Comparison of ENCODE assay signal across 8 mouse cellular contexts in the genomic region with DNA sequence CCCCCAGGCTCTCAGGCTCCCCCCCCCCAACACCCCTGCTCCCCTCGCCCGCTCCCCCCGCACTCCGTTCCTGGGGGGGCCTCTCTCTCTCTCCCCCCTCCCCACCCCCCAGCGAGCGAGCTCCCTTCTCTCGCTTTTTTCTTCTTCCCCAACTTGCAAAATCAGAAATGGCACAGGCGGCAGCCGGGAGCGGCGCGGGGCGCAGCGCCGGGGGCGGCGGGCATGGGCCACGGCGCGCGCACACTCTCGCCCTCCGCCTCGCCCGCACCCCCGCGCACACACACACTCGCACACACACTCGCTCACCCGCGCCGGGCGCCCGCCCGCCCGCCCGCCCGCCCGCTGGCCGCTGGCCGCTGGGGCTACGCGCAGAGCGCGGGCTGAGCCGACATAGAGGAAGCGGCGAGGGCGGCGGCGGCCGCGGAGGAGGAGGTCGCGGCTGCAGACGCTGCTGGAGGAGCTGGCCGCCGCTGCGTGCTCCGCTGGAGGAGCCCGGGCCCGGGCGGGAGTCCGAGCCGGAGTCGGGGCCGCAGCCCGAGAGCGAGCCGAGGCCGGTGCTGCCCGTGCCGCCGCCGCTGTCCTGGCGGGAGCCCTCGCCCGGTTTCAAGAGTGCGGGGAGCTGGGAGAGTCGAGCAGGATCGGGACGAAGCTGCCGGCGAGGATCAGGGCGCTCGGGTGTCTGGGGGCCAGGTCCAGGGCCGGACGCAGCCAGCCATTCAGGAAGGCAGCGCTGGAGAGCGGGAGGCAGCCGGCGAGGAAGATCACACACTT. TPM values are rescaled to one million over a fixed set of nuclear protein-coding genes. Genes with fewer than 3 reads are reported as not detected.
A peak's percentile ranks its signal among the peaks of the same experiment; 100 is the strongest.
DNase-seq lines count a peak whose midpoint lies in the region; ATAC-seq lines count a peak whose summit lies in the region.

No protein-coding gene starts in this region.

- ATAC-seq in erythroblast, adult 5-6 weeks (replicated peaks; ENCODE audit: low FRiP score, poor library complexity, severe bottlenecking), result no peak
- ATAC-seq in heart, embryonic 11.5 days (replicated peaks; ENCODE audit: insufficient number of reproducible peaks, low FRiP score, low TSS enrichment), result peak; percentile 41

- H3K36me3 ChIP-seq in erythroblast, embryonic 14.5 days (ENCODE audit: control insufficient read depth), result no peaks in the 10 kb centered on the region
- no peaks in the 10 kb centered on the region for H3K36me3 ChIP-seq in heart, embryonic 11.5 days (ENCODE audit: control insufficient read depth, insufficient read depth, low read length)
- no peaks in the 10 kb centered on the region for H3K36me3 ChIP-seq in megakaryocyte, embryonic 14.5 days (replicated peaks; ENCODE audit: low read length)

- peaks cover 100% of the 10 kb centered on the region for H3K27me3 ChIP-seq in erythroblast, embryonic 14.5 days (ENCODE audit: control insufficient read depth)
- peaks cover 28% of the 10 kb centered on the region for H3K27me3 ChIP-seq in heart, embryonic 11.5 days (ENCODE audit: control insufficient read depth, insufficient read depth, low read length)
- H3K27me3 ChIP-seq in megakaryocyte, embryonic 14.5 days (replicated peaks), result peaks cover 88% of the 10 kb centered on the region

- H3K4me3 ChIP-seq in erythroblast, embryonic 14.5 days (replicated peaks), result peak overlapping the region; percentile 24
- H3K4me3 ChIP-seq in heart, embryonic 11.5 days (ENCODE audit: low read depth, low read length), result peak overlapping the region; percentile 81
- peak overlapping the region; percentile 90 for H3K4me3 ChIP-seq in megakaryocyte, embryonic 14.5 days (replicated peaks)

- peak; percentile 50 for DNase-seq in ES-CJ7 (ENCODE audit: low read depth, low spot score)
- DNase-seq in cerebellum, postnatal 36 days, result peak; percentile 64 to 66
- peak; percentile 80 for DNase-seq in kidney, postnatal 10 days
- peak; percentile 67 for DNase-seq in yolk sac, embryonic 10.5 days (ENCODE audit: low spot score)

- no peaks in the 10 kb centered on the region; the same call in 1 of the 2 replicates for H3K4me1 ChIP-seq in erythroblast, embryonic 14.5 days (ENCODE audit: control insufficient read depth)
- peaks cover 7% of the 10 kb centered on the region for H3K4me1 ChIP-seq in heart, embryonic 11.5 days (ENCODE audit: control insufficient read depth, insufficient read depth, low read length)
- peaks cover 66% of the 10 kb centered on the region for H3K4me1 ChIP-seq in megakaryocyte, embryonic 14.5 days

- H3K27ac ChIP-seq in heart, embryonic 11.5 days (ENCODE audit: low read depth, low read length), result peak overlapping the region; percentile 97

- H3K4me2 ChIP-seq in heart, embryonic 11.5 days, result peak overlapping the region; percentile 77

- H3K9ac ChIP-seq in heart, embryonic 11.5 days (ENCODE audit: low read depth, low read length), result peak overlapping the region; percentile 87

- H3K9me3 ChIP-seq in erythroblast, embryonic 14.5 days (ENCODE audit: control insufficient read depth, low read length), result peaks cover 4% of the 10 kb centered on the region; the same call in 1 of the 2 replicates
- H3K9me3 ChIP-seq in heart, embryonic 11.5 days (replicated peaks; ENCODE audit: control insufficient read depth, low read length), result no peaks in the 10 kb centered on the region
- H3K9me3 ChIP-seq in megakaryocyte, embryonic 14.5 days, result peaks cover 10% of the 10 kb centered on the region

- under 1% methylated on average over 53 of the region's 92 CpGs for WGBS in heart, embryonic 11.5 days (ENCODE audit: insufficient replicate concordance)

RNA-seq across cellular contexts. Expression of a gene that starts 0.5 kb away (rescaled TPM):
- not detected in 2 replicates for polyA plus RNA-seq in erythroblast, embryonic 14.5 days (2012)
- total RNA-seq in erythroblast, adult 5-6 weeks (2015; ENCODE audit: low replicate concordance), result not detected in 2 replicates
- total RNA-seq in erythroblast, adult 5-6 weeks (2017; ENCODE audit: low replicate concordance), result not detected in 2 replicates
- 10.2 and 10.9 TPM in 2 replicates for polyA plus RNA-seq in heart, embryonic 11.5 days (2014; fragmentation: Nextera tagmentation; extraction: Ambion mirVana)
- polyA plus RNA-seq in megakaryocyte, embryonic 14.5 days (2012; ENCODE audit: insufficient read depth, low replicate concordance), result not detected in 2 replicates

Comparison
In these comparisons a context has a peak if more than half of its experiments do, and no peak if none do; other contexts are left out.
1. H3K4me3 ChIP-seq: peak in every context shown above with its lines; median percentile 90 in megakaryocyte, embryonic 14.5 days; 81 in heart, embryonic 11.5 days; 24 in erythroblast, embryonic 14.5 days.
2. RNA of a gene that starts 0.5 kb away (polyA plus RNA-seq): 10.2 to 10.9 TPM in heart, embryonic 11.5 days; not detected in erythroblast, embryonic 14.5 days and not detected in megakaryocyte, embryonic 14.5 days; every median in the first group is over 10 times any median in the second.
3. Peak in every context shown above with its lines, with median percentiles within 50 percentile points of each other: DNase-seq.